Mouse (Mus musculus) myocyte (in vitro differentiated cells): Measurements from ENCODE around the gene Spata1. TPM values are rescaled to one million over a fixed set of nuclear protein-coding genes. Genes with fewer than 3 reads are reported as not detected.

Experiments used
- H3K27me3 ChIP-seq: one replicate; pipeline ENCODE4 v1.6.1; 2011; ENCODE audit not compliant: control insufficient read depth, insufficient read depth, insufficient read length
- H3K36me3 ChIP-seq: one replicate; pipeline ENCODE4 v1.6.1; 2011; ENCODE audit not compliant: control insufficient read depth, insufficient read depth
- H3K4me2 ChIP-seq: one replicate; pipeline ENCODE4 v1.6.1; 2011; ENCODE audit warnings: low read depth, control low read depth
- H3K4me3 ChIP-seq: one replicate; pipeline ENCODE4 v1.5.1; 2011; ENCODE audit warnings: mild to moderate bottlenecking, control low read depth, moderate library complexity
- H3K79me2 ChIP-seq: one replicate; pipeline ENCODE4 v1.6.1; 2011; ENCODE audit not compliant: control insufficient read depth, insufficient read depth
- H3ac ChIP-seq: one replicate; pipeline ENCODE4 v1.6.1; 2011; ENCODE audit not compliant: control insufficient read depth, insufficient read length
- CEBPB ChIP-seq: IDR thresholded peaks from 2 replicates; pipeline ENCODE4 v1.6.1; 2011; ENCODE audit warnings: mild to moderate bottlenecking, moderate library complexity; ENCODE audit not compliant: poor library complexity, insufficient read depth, severe bottlenecking
- E2F4 ChIP-seq: IDR thresholded peaks from one replicate; pipeline ENCODE4 v1.6.1; 2011; ENCODE audit warnings: mild to moderate bottlenecking, control low read depth, moderate library complexity; ENCODE audit not compliant: insufficient read depth
- MAX ChIP-seq: IDR thresholded peaks from one replicate; pipeline ENCODE4 v1.6.1; 2011; ENCODE audit warnings: low read depth, mild to moderate bottlenecking, control low read depth
- MYOD1 ChIP-seq, 3 experiments: IDR thresholded peaks; one replicate each; pipeline ENCODE4 v1.6.1; 2011; ENCODE audit warnings: control low read depth in 2 of 3, low read depth in 2 of 3, mild to moderate bottlenecking in 2 of 3, moderate library complexity in 1 of 3; ENCODE audit not compliant: insufficient read length in 2 of 3, control insufficient read depth in 1 of 3
- MYOG ChIP-seq, 3 experiments: IDR thresholded peaks; one replicate each; pipeline ENCODE4 v1.6.1; 2011; ENCODE audit warnings: control low read depth in 2 of 3, low read depth in 2 of 3, mild to moderate bottlenecking in 2 of 3; ENCODE audit not compliant: insufficient read length in 2 of 3, control insufficient read depth in 1 of 3, insufficient read depth in 1 of 3
- POLR2A ChIP-seq: IDR thresholded peaks from one replicate; pipeline ENCODE4 v1.6.1; 2011; ENCODE audit warnings: low read depth, mild to moderate bottlenecking, control low read depth, moderate library complexity; ENCODE audit not compliant: insufficient read length
- POLR2AphosphoS2 ChIP-seq: IDR thresholded peaks from one replicate; pipeline ENCODE4 v1.6.1; 2011; ENCODE audit warnings: low read depth, control low read depth; ENCODE audit not compliant: insufficient read length
- REST ChIP-seq: IDR thresholded peaks from one replicate; pipeline ENCODE4 v1.6.1; 2011; ENCODE audit warnings: mild to moderate bottlenecking, control low read depth, moderate library complexity; ENCODE audit not compliant: insufficient read depth, insufficient read length
- SRF ChIP-seq: IDR thresholded peaks from one replicate; pipeline ENCODE4 v1.6.1; 2011; ENCODE audit warnings: low read depth; ENCODE audit not compliant: control insufficient read depth, insufficient read length
- TCF12 ChIP-seq: IDR thresholded peaks from one replicate; pipeline ENCODE4 v1.6.1; 2011; ENCODE audit warnings: mild to moderate bottlenecking, control low read depth; ENCODE audit not compliant: poor library complexity, insufficient read depth, severe bottlenecking
- TCF3 ChIP-seq: IDR thresholded peaks from one replicate; pipeline ENCODE4 v1.6.1; 2011; ENCODE audit warnings: low read depth, control low read depth; ENCODE audit not compliant: insufficient read length
- USF1 ChIP-seq: IDR thresholded peaks from one replicate; pipeline ENCODE4 v1.6.1; 2011; ENCODE audit warnings: low read depth, mild to moderate bottlenecking, control low read depth, moderate library complexity
- polyA plus RNA-seq: library from polyadenylated mRNA; unstranded; fragments of >200 nt; fragmentation: generic; extraction: Trizol; gene quantifications from one replicate; pipeline ENCODE4 v1.2.1, GENCODE M21; 2012; ENCODE audit warnings: missing spikeins

Gene Spata1
- polyA plus RNA-seq, 1 experiment = 1.0 TPM

- Histone ChIP-seq H3K4me3 (no peak overlapping the region), H3K36me3 (peaks cover 10% of the 10 kb centered on the region), H3ac (no peak overlapping the region), H3K27me3 (no peaks in the 10 kb centered on the region), H3K79me2 (no peaks in the 10 kb centered on the region), H3K4me2 (no peak overlapping the region)
- TF ChIP-seq TCF12 (no peak), MAX (no peak), MYOD1 (IDR thresholded peaks at IDR 0.05; ENCODE audit: control insufficient read depth in 1 of 3, insufficient read length in 2 of 3, low read depth in 2 of 3) (no peak), REST (no peak)
These were observed 80.7 kb downstream of the Spata1 start for GRCm38 (mm10) chr3:146418901-146419300.

- TF ChIP-seq MYOD1 (IDR thresholded peaks at IDR 0.05; ENCODE audit: control insufficient read depth in 1 of 3, insufficient read length in 2 of 3, low read depth in 2 of 3) (no peak), POLR2AphosphoS2 (no peak), TCF12 (no peak), SRF (no peak), E2F4 (no peak), REST (no peak), MAX (no peak), MYOG (IDR thresholded peaks at IDR 0.05; ENCODE audit: control insufficient read depth in 1 of 3, insufficient read depth in 1 of 3, insufficient read length in 2 of 3, low read depth in 2 of 3) (no peak), TCF3 (no peak), CEBPB (no peak), POLR2A (no peak), USF1 (no peak)
- Histone ChIP-seq H3K4me2 (no peak overlapping the region), H3K36me3 (peaks cover 10% of the 10 kb centered on the region), H3ac (no peak overlapping the region), H3K79me2 (no peaks in the 10 kb centered on the region), H3K27me3 (no peaks in the 10 kb centered on the region), H3K4me3 (no peak overlapping the region)
These were observed 81.7 kb downstream of the Spata1 start for GRCm38 (mm10) chr3:146417873-146418272.

GRCm38 (mm10) chr3:146414555-146414954, 85.0 kb downstream of the Spata1 start:
- Histone ChIP-seq H3K36me3 (peaks cover 10% of the 10 kb centered on the region), H3K4me2 (no peak overlapping the region), H3ac (no peak overlapping the region), H3K79me2 (no peaks in the 10 kb centered on the region), H3K27me3 (no peaks in the 10 kb centered on the region), H3K4me3 (no peak overlapping the region)
- TF ChIP-seq POLR2AphosphoS2 = no peak
- TF ChIP-seq TCF12 = no peak
- TF ChIP-seq MYOG (IDR thresholded peaks at IDR 0.05; ENCODE audit: control insufficient read depth in 1 of 3, insufficient read depth in 1 of 3, insufficient read length in 2 of 3, low read depth in 2 of 3) = no peak
- no peak for TF ChIP-seq MAX
- no peak for TF ChIP-seq REST
- TF ChIP-seq USF1 = no peak
- no peak for TF ChIP-seq POLR2A
- no peak for TF ChIP-seq TCF3
- TF ChIP-seq CEBPB = no peak
- TF ChIP-seq E2F4 = no peak
- no peak for TF ChIP-seq MYOD1 (IDR thresholded peaks at IDR 0.05; ENCODE audit: control insufficient read depth in 1 of 3, insufficient read length in 2 of 3, low read depth in 2 of 3)
- TF ChIP-seq SRF = no peak

DNA sequence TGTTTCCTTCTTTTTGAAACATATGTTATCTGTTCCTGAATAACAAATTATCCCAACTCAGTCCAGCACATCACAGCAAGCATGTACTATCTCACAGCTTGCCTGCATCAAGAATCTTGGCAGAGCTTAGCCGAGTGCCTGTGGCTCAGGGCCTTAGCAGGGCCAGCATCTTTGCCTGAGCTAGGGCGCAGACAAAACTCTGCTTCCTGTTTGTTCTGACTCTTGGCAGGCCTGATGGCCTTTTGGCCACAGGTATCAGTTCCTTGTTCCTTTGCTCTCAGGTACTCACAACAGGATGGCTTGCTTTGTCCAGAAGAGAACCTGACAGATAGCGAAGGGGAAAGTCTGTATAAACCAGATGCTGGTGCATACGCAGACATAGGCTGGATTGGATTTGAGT, 85.6 kb downstream of the Spata1 start:
- TF ChIP-seq POLR2AphosphoS2 (no peak), SRF (no peak), TCF12 (no peak), E2F4 (no peak), MYOG (IDR thresholded peaks at IDR 0.05; ENCODE audit: control insufficient read depth in 1 of 3, insufficient read depth in 1 of 3, insufficient read length in 2 of 3, low read depth in 2 of 3) (no peak), MAX (no peak), POLR2A (no peak), REST (no peak), CEBPB (no peak), MYOD1 (IDR thresholded peaks at IDR 0.05; ENCODE audit: control insufficient read depth in 1 of 3, insufficient read length in 2 of 3, low read depth in 2 of 3) (no peak), TCF3 (no peak), USF1 (no peak)
- H3K79me2 ChIP-seq = no peaks in the 10 kb centered on the region
- H3K27me3 ChIP-seq = no peaks in the 10 kb centered on the region
- H3K4me2 ChIP-seq = no peak overlapping the region
- H3K36me3 ChIP-seq = peaks cover 6% of the 10 kb centered on the region
- H3ac ChIP-seq = no peak overlapping the region
- H3K4me3 ChIP-seq = no peak overlapping the region

DNA sequence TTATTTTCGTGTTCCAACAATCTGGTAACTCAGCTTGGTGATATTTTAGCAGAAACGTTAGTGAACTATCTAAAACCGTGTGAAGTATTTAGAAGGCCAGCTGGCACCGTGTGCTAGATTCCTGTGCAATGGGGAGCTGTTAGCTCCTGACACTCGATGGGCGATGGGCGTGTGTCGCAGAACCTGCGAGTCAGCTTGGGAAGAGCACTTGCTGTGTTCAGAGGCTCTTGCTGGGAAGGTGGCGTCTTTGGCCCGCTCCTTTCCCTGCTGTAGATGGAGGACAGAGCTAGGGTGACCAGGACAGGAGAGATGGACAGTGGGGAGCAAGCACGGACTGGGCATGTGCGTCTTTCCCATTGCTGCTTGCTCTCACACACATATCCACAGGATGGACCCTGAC, 86.5 kb downstream of the Spata1 start:
- H3K4me3 ChIP-seq = no peak overlapping the region
- no peak overlapping the region for H3K4me2 ChIP-seq

More for the DNA sequence above, 86.5 kb downstream of the Spata1 start:
- Histone ChIP-seq H3ac (no peak overlapping the region), H3K79me2 (peaks cover 5% of the 10 kb centered on the region), H3K36me3 (peaks cover under 1% of the 10 kb centered on the region), H3K27me3 (no peaks in the 10 kb centered on the region)
- TF ChIP-seq POLR2A (no peak), E2F4 (no peak), REST (no peak), MAX (no peak), POLR2AphosphoS2 (no peak), CEBPB (no peak)
